Mouse (Mus musculus) lung, embryonic 16.5 days (tissue): ENCODE measurements around the gene Gh. TPM values are rescaled to one million over a fixed set of nuclear protein-coding genes. Genes with fewer than 3 reads are reported as not detected.

Source experiments
- ATAC-seq: fragments of 200-750 bp; cut with Nextera tagmentation; 2 replicates; pipeline ENCODE4 v1.8.0; 2017; ENCODE audit warnings: low read depth, mild to moderate bottlenecking, moderate library complexity
- H3K27ac ChIP-seq: fragments of 300-500 bp; sonication (generic); 2 replicates; pipeline ENCODE4 v1.5.1; 2014; ENCODE audit warnings: mild to moderate bottlenecking, control low read depth, low read length
- H3K27me3 ChIP-seq: fragments of 300-500 bp; sonication (generic); 2 replicates; pipeline ENCODE4 v1.6.1; 2014; ENCODE audit warnings: low read depth, low read length, mixed read lengths; ENCODE audit not compliant: control insufficient read depth, insufficient read depth
- H3K36me3 ChIP-seq: fragments of 300-500 bp; sonication (generic); 2 replicates; pipeline ENCODE4 v1.6.1; 2014; ENCODE audit warnings: low read length; ENCODE audit not compliant: control insufficient read depth, insufficient read depth
- H3K4me1 ChIP-seq: fragments of 300-500 bp; sonication (generic); replicated peaks from 2 replicates; pipeline ENCODE4 v1.6.1; 2014; ENCODE audit warnings: low read length, mixed read lengths; ENCODE audit not compliant: control insufficient read depth, insufficient read depth
- H3K4me2 ChIP-seq: fragments of 300-500 bp; sonication (generic); 2 replicates; pipeline ENCODE4 v1.6.1; 2014; ENCODE audit warnings: low read depth, low read length, control low read depth
- H3K4me3 ChIP-seq: fragments of 300-500 bp; sonication (generic); 2 replicates; pipeline ENCODE4 v1.5.1; 2014; ENCODE audit warnings: mild to moderate bottlenecking, low read length, control low read depth
- H3K9ac ChIP-seq: fragments of 300-500 bp; sonication (generic); 2 replicates; pipeline ENCODE4 v1.6.1; 2014; ENCODE audit warnings: low read length, control low read depth
- H3K9me3 ChIP-seq: fragments of 300-500 bp; sonication (generic); 2 replicates; pipeline ENCODE4 v1.6.1; 2016; ENCODE audit warnings: low read length; ENCODE audit not compliant: control insufficient read depth
- WGBS: fragments of 180-500 bp; shearing (Covaris S2); extraction: QIAGEN DNeasy Blood & Tissue Kit; methylation state at CpG from one replicate; pipeline ENCODE4 v1.1.7; 2014; 5-methylcytosine and 5-hydroxymethylcytosine counted together
- polyA plus RNA-seq: library from polyadenylated mRNA; unstranded; fragments of >200 nt; fragmentation: Nextera tagmentation; extraction: Ambion mirVana; gene quantifications from 2 replicates; pipeline ENCODE4 v1.2.1, GENCODE M21; 2015

Gh gene
- polyA plus RNA-seq, 1 experiment from 2014 or later: not detected

DNA sequence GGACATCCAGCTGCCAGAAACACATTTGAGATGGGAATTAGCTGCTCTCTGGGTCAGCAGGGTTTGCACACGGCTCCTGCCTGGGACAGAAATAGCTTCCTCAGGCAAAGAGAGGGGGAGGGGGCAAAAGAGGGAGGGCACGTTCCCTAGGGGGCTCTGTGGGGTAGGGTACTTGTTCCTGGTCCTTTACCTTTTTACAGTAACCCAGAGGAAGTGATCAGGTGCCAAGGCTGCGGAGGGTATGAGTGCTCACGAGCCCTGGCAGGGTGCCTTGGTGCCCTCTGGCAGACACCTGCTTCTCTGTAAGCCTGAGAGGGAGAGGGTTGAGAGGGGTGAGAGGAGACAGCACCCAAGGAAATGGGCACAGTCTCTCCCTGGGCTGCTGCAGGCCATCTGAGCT lies 30.8 kb upstream of the Gh start:
- Histone ChIP-seq H3K9ac (no peak overlapping the region), H3K4me3 (no peak overlapping the region), H3K27me3 (no peaks in the 10 kb centered on the region), H3K36me3 (no peaks in the 10 kb centered on the region), H3K4me2 (no peak overlapping the region), H3K4me1 (no peaks in the 10 kb centered on the region), H3K27ac (no peak overlapping the region), H3K9me3 (no peaks in the 10 kb centered on the region)
- ATAC-seq: no peak
- 48% methylated on average over 4 of the region's 4 CpGs for WGBS

DNA sequence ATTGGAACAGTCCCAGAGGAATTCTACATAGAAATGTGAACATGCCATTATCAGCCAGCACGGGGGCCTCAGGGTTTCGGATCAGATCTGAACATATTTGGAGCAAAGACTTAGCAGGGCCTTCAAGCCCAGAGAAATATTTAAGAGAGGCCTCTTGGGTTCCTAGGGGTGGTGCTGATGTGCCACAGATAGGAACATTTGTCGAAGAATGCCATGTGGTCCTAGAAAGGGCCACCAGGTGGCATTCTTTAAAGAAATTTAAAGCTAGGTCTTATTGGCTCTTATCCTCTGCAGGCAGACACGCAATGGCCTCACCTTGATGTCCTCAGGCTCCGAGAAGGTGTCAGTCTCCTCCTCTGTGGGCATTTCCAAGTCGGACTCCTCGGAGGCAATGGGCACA lies 28.0 kb upstream of the Gh start:
- peak; percentile 17; the same call in 1 of the 2 replicates for ATAC-seq
- 45% methylated on average over 7 of the region's 7 CpGs for WGBS
- Histone ChIP-seq H3K27me3 (no peaks in the 10 kb centered on the region), H3K4me1 (no peaks in the 10 kb centered on the region), H3K4me2 (no peak overlapping the region), H3K36me3 (no peaks in the 10 kb centered on the region), H3K9ac (no peak overlapping the region), H3K4me3 (no peak overlapping the region), H3K27ac (no peak overlapping the region), H3K9me3 (no peaks in the 10 kb centered on the region)

DNA sequence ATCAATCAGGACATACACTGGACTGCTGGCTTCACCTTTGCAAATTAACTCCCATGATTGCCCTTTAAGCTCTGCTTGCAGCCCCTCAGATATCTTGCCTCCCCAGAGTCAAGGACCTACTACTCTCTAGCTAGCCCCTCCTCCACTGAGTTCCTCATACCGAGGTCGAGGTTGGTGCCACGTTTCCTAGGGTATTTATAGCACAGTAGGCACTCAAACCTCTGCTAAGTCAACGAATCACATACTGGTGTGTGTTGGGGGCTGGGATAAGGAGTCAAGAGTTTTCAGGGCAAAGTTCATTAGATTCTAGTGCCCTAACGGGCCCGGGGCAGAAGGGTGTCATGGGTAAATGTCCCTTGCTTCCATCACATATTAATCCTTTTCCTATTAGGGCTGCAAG lies 27.5 kb upstream of the Gh start:
- no peaks in the 10 kb centered on the region for H3K4me1 ChIP-seq
- H3K9ac ChIP-seq: no peak overlapping the region
- no peaks in the 10 kb centered on the region for H3K9me3 ChIP-seq
- no peak overlapping the region for H3K4me3 ChIP-seq
- peak; percentile 35 for ATAC-seq
- 32% methylated on average over 6 of the region's 6 CpGs for WGBS
- H3K4me2 ChIP-seq: no peak overlapping the region
- no peak overlapping the region for H3K27ac ChIP-seq
- no peaks in the 10 kb centered on the region for H3K27me3 ChIP-seq
- H3K36me3 ChIP-seq: no peaks in the 10 kb centered on the region

DNA sequence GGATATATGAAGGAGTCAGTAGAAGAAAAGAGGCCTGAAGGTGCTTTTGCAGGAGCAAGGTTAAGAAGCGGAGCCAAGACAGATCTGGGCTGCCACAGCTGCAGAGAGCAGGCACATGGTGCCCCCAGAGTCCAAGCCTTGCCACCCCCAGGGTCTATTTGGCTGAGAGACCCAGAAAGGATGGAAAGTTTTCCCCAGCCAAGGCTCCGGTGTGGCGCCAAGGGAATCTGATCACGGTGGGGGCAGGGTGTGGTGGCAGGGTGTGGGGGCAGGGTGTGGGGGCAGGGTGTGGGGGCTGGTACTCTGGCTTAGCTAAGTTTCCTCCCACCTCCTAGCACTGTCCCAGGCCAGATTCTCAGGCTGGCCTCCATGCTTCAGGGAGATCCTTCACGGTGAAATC lies 26.9 kb upstream of the Gh start:
- H3K27ac ChIP-seq: no peak overlapping the region
- no peak for ATAC-seq
- WGBS: 44% methylated on average over 5 of the region's 5 CpGs

DNA sequence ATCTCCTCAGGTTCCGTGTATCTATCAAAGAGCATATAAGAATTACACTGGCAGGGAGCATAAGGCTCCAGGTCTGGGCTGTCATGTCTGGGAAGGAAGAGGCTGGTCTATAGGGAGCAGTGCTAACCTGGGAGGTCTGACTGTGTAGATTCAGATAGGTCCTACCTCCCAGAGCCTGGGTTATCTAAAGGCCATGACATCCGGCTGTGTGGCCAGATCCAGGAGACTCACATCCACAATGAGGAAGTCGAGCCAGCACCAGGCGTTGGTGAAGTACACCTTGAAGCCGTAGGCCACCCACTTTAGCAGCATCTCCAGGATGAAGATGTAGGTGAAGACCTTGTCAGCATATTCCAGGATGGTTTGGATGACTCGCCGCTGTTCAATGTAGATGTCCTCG lies 24.8 kb upstream of the Gh start:
- Histone ChIP-seq H3K9me3 (no peaks in the 10 kb centered on the region), H3K4me1 (no peaks in the 10 kb centered on the region), H3K27me3 (no peaks in the 10 kb centered on the region), H3K9ac (no peak overlapping the region), H3K4me2 (no peak overlapping the region), H3K36me3 (no peaks in the 10 kb centered on the region), H3K27ac (no peak overlapping the region), H3K4me3 (no peak overlapping the region)
- WGBS: 71% methylated on average over 8 of the region's 8 CpGs
- no peak for ATAC-seq

More for the DNA sequence above, 26.9 kb upstream of the Gh start:
- Histone ChIP-seq H3K4me1 (no peaks in the 10 kb centered on the region), H3K4me3 (no peak overlapping the region), H3K9me3 (no peaks in the 10 kb centered on the region), H3K4me2 (no peak overlapping the region), H3K27me3 (no peaks in the 10 kb centered on the region), H3K36me3 (no peaks in the 10 kb centered on the region), H3K9ac (no peak overlapping the region)

DNA sequence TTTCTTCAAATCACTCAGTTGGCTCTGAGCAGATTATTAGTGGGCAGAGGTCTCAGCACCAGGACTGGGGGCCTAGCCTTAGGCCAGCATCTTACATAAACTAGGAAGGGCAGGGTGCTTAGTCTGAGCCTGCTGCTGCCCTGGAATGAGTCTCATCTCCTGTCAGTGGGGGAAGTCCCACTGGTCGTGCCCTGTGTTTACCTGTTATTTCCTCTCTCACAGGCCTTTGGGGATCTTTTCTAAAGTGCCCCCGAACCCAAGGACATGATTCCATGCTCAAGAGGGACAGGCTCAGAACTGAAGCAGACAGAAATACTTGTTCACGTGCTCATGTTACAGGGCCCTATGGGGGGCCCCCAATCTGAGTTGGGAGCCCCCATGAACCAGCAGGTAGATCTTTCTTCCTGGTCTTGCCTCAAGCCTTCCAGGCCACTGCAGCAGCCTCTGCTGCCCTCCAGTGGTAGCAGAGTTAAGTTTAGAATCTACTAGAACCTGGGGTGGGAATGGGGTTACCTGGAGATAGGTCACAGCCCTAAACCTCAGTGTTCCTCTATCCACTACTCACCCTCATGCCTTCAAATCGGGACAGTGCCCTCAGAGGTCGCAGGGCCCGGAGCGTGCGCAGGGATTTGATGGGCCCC lies 24.0 kb upstream of the Gh start:
- Histone ChIP-seq H3K9ac (no peak overlapping the region), H3K27ac (no peak overlapping the region), H3K27me3 (no peaks in the 10 kb centered on the region), H3K36me3 (no peaks in the 10 kb centered on the region), H3K9me3 (no peaks in the 10 kb centered on the region), H3K4me1 (no peaks in the 10 kb centered on the region), H3K4me2 (no peak overlapping the region), H3K4me3 (no peak overlapping the region)
- ATAC-seq: peak; percentile 37; the same call in 1 of the 2 replicates
- 59% methylated on average over 8 of the region's 8 CpGs for WGBS

DNA sequence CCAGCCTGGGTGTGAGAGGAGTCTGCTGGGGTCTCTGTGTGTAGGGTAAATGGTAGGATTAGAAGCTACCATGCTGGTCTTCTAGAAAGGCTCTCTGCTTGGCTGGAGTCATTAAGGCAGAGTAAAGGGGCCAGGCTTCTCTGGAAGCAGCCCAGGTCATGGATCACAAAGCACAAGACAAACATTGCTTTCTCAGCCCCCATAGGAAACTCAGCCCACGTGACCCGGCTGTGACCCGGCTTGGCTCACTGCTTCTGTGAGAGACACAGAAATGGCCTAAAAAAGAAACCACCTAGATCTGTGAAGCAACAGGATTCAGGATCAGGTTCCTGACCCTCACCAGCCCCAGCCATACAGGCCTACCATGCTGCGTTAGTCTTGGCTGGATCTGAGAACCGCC lies 23.2 kb upstream of the Gh start:
- no peaks in the 10 kb centered on the region for H3K4me1 ChIP-seq
- H3K27me3 ChIP-seq: no peaks in the 10 kb centered on the region
- no peak overlapping the region for H3K4me3 ChIP-seq
- no peak overlapping the region for H3K9ac ChIP-seq
- no peaks in the 10 kb centered on the region for H3K36me3 ChIP-seq
- no peak overlapping the region for H3K4me2 ChIP-seq
- ATAC-seq: no peak
- H3K9me3 ChIP-seq: no peaks in the 10 kb centered on the region
- 65% methylated on average over 5 of the region's 5 CpGs for WGBS
- no peak overlapping the region for H3K27ac ChIP-seq

DNA sequence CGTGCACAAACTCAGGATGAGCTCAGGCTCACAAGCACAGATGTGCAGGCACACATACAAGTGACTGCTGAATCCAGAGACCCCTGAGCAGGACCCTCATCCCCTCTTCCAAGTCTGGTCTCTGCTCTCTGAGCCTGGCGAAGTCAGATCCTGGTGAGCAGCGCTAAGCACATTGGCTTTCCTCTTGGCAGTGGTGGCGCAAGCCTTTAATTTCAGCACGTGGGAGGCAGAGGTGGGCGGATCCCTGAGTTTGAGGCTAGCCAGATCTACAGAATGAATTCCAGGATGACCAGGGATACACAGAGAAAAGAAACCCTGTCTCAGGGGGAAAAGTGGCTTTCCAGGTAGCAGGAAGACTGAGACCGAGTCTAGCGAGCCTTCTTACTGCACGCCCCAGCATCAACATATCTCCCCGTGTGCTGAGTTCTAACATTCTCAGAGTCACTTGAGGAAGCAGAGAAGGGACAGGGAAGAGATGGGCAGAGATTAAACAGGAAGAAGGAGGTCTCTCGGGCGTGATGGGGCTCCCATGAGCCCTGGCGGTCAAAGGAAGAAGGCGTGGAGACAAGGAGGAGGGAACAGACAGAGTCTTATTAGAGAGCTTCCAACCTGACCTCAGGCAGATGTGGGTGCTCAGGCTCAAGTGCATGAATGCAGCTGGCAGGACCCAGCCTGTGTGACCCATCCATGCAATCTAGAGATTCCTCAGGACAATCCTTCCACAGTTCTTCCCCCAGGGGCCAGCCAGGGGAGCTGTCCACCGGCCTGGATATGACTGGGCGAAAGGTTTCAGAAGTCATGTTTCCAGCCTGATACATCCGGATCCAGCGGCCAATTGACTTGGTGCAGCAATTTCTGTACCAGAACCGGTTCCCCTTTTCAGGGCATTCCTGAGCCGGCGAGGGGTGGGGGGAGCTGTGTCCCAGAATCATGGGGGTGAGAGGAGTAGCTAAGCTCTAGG lies 17.0 kb upstream of the Gh start:
- Histone ChIP-seq H3K27me3 (no peaks in the 10 kb centered on the region), H3K36me3 (no peaks in the 10 kb centered on the region), H3K4me2 (no peak overlapping the region), H3K4me1 (peaks cover 3% of the 10 kb centered on the region; the same call in 1 of the 2 replicates), H3K27ac (no peak overlapping the region), H3K4me3 (no peak overlapping the region), H3K9ac (no peak overlapping the region), H3K9me3 (no peaks in the 10 kb centered on the region)
- 59% methylated on average over 21 of the region's 21 CpGs for WGBS
- ATAC-seq: no peak

DNA sequence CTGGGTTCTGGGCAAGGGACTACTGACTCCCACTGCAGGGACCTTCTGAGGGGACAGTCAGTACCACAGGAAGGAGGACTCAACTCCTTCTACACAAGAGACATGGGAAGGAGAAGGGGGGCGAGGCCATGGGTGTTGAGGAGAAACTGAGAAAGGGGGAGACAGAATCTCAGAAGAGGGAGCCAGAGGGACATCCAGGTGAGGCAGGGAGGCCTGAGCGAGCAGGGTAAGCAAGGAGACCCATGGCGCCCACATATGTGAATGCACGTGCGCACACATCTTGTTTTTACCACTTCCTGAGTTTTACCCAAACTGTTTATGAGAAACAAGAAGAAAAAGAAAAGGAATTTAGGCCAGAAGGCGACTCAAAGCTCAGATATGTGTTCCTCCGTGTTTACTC lies 16.1 kb upstream of the Gh start:
- no peak overlapping the region for H3K4me3 ChIP-seq
- 69% methylated on average over 7 of the region's 7 CpGs for WGBS
- H3K4me2 ChIP-seq: no peak overlapping the region
- H3K9me3 ChIP-seq: no peaks in the 10 kb centered on the region
- H3K9ac ChIP-seq: no peak overlapping the region
- no peaks in the 10 kb centered on the region for H3K27me3 ChIP-seq
- H3K36me3 ChIP-seq: no peaks in the 10 kb centered on the region
- ATAC-seq: no peak
- H3K27ac ChIP-seq: no peak overlapping the region
- peaks cover 3% of the 10 kb centered on the region; the same call in 1 of the 2 replicates for H3K4me1 ChIP-seq
